Mouse (Mus musculus) liver, postnatal 0 days (tissue): Measurements from ENCODE around the gene Ate1. TPM values are rescaled to one million over a fixed set of nuclear protein-coding genes. Genes with fewer than 3 reads are reported as not detected.

ENCODE experiments used
- ATAC-seq: fragments of 200-750 bp; cut with Nextera tagmentation; 2 replicates; pipeline ENCODE4 v1.8.0; 2017; ENCODE audit warnings: mild to moderate bottlenecking, moderate library complexity
- DNase-seq: peaks from one replicate; pipeline ENCODE4 v3.0.0-alpha.2; 2016
- H3K27ac ChIP-seq: fragments of 300-500 bp; sonication (generic); 2 replicates; pipeline ENCODE4 v1.5.1; 2014; ENCODE audit warnings: antibody characterized with exemption, moderate library complexity, mild to moderate bottlenecking, low read depth
- H3K27me3 ChIP-seq: fragments of 300-500 bp; sonication (generic); 2 replicates; pipeline ENCODE4 v1.6.1; 2014; ENCODE audit warnings: low read length, control low read depth, mixed read lengths; ENCODE audit not compliant: insufficient read depth
- H3K36me3 ChIP-seq: fragments of 300-500 bp; sonication (generic); replicated peaks from 2 replicates; pipeline ENCODE4 v1.6.1; 2014; ENCODE audit warnings: mild to moderate bottlenecking, control low read depth, low read length, moderate library complexity, mixed read lengths; ENCODE audit not compliant: insufficient read depth
- H3K4me1 ChIP-seq: fragments of 300-500 bp; sonication (generic); 2 replicates; pipeline ENCODE4 v1.6.1; 2014; ENCODE audit warnings: antibody characterized with exemption, mild to moderate bottlenecking, control low read depth; ENCODE audit not compliant: insufficient read depth
- H3K4me2 ChIP-seq: fragments of 300-500 bp; sonication (generic); 2 replicates; pipeline ENCODE4 v1.6.1; 2014; ENCODE audit warnings: low read depth, mild to moderate bottlenecking, low read length, moderate library complexity, mixed read lengths
- H3K4me3 ChIP-seq: fragments of 300-500 bp; sonication (generic); 2 replicates; pipeline ENCODE4 v1.5.1; 2014; ENCODE audit warnings: low read depth, low read length
- H3K9ac ChIP-seq: fragments of 300-500 bp; sonication (generic); replicated peaks from 2 replicates; pipeline ENCODE4 v1.6.1; 2014; ENCODE audit warnings: mild to moderate bottlenecking, moderate library complexity
- H3K9me3 ChIP-seq: fragments of 300-500 bp; sonication (generic); 2 replicates; pipeline ENCODE4 v1.6.1; 2016; ENCODE audit warnings: mild to moderate bottlenecking, control low read depth, low read length, mixed read lengths
- CTCF ChIP-seq: sonication (generic); IDR thresholded peaks from 2 replicates; pipeline ENCODE4 v1.5.1; 2016; ENCODE audit warnings: antibody characterized with exemption, low read depth
- EP300 ChIP-seq: IDR thresholded peaks from 2 replicates; pipeline ENCODE4 v1.6.1; 2016; ENCODE audit warnings: antibody characterized with exemption, low read depth, mild to moderate bottlenecking
- whole genome bisulfite sequencing: fragments of 180-500 bp; shearing (Covaris S2); extraction: QIAGEN DNeasy Blood & Tissue Kit; methylation state at CpG from one replicate; pipeline ENCODE4 v1.1.7; 2014; ENCODE audit not compliant: insufficient replicate concordance; 5-methylcytosine and 5-hydroxymethylcytosine counted together
- polyA plus RNA-seq: library from polyadenylated mRNA; unstranded; fragments of >200 nt; fragmentation: Nextera tagmentation; extraction: Ambion mirVana; gene quantifications from 2 replicates; pipeline ENCODE4 v1.2.1, GENCODE M21; 2015

Gene Ate1
- 21.2 and 25.1 TPM in 2 replicates for polyA plus RNA-seq

- Histone ChIP-seq H3K27ac (peak within 1 kb of the TSS; percentile 99), H3K4me1 (peaks cover 21% of the 10 kb centered on the region), H3K9me3 (no peaks in the 10 kb centered on the region), H3K36me3 (peaks cover under 1% of the 10 kb centered on the region; the same call in 1 of the 2 replicates), H3K27me3 (no peaks in the 10 kb centered on the region), H3K4me3 (peak within 1 kb of the TSS; percentile 99), H3K9ac (peak within 1 kb of the TSS; percentile 99), H3K4me2 (peak within 1 kb of the TSS; percentile 99)
- ATAC-seq (no peak), DNase-seq (no peak)
- 17% methylated on average over 20 of the region's 20 CpGs for WGBS
- TF ChIP-seq CTCF (no peak), EP300 (no peak)
These were observed at the start of gene Ate1 for GRCm38 (mm10) chr7:130520049-130520425. Gene Ate1, minus strand, starts transcription at chr7:130520369.

GRCm38 (mm10) chr7:130568783-130569436 is 48.7 kb upstream of the Ate1 start:
- Histone ChIP-seq H3K27me3 (no peaks in the 10 kb centered on the region), H3K36me3 (no peaks in the 10 kb centered on the region), H3K27ac (no peak overlapping the region), H3K9ac (no peak overlapping the region), H3K4me3 (no peak overlapping the region), H3K4me1 (no peaks in the 10 kb centered on the region; the same call in 1 of the 2 replicates), H3K4me2 (no peak overlapping the region), H3K9me3 (no peaks in the 10 kb centered on the region)
- WGBS: 60% methylated on average over 9 of the region's 9 CpGs
- DNase-seq (peak; percentile 39), ATAC-seq (peak; percentile 72)
- TF ChIP-seq EP300 (no peak), CTCF (no peak)

GRCm38 (mm10) chr7:130564596-130564995 is 44.4 kb upstream of the Ate1 start:
- Histone ChIP-seq H3K36me3 (no peaks in the 10 kb centered on the region), H3K27ac (no peak overlapping the region), H3K27me3 (no peaks in the 10 kb centered on the region), H3K9ac (no peak overlapping the region), H3K9me3 (no peaks in the 10 kb centered on the region), H3K4me1 (no peaks in the 10 kb centered on the region; the same call in 1 of the 2 replicates), H3K4me2 (no peak overlapping the region), H3K4me3 (no peak overlapping the region)
- TF ChIP-seq EP300 (no peak), CTCF (no peak)
- DNase-seq (no peak), ATAC-seq (no peak)
- WGBS: 52% methylated on average over 3 of the region's 3 CpGs

GRCm38 (mm10) chr7:130563880-130564279 is 43.7 kb upstream of the Ate1 start:
- no peaks in the 10 kb centered on the region for H3K9me3 ChIP-seq
- 39% methylated on average over 4 of the region's 4 CpGs for WGBS
- no peak for ATAC-seq

GRCm38 (mm10) chr7:130563276-130563675 is 43.1 kb upstream of the Ate1 start:
- no peak overlapping the region for H3K4me3 ChIP-seq
- no peak overlapping the region for H3K4me2 ChIP-seq
- no peak for DNase-seq
- no peaks in the 10 kb centered on the region for H3K4me1 ChIP-seq
- no peak for ATAC-seq
- no peaks in the 10 kb centered on the region for H3K36me3 ChIP-seq
- no peaks in the 10 kb centered on the region for H3K27me3 ChIP-seq
- H3K9ac ChIP-seq: no peak overlapping the region
- TF ChIP-seq CTCF (no peak), EP300 (no peak)
- 87% methylated on average over 4 of the region's 4 CpGs for WGBS
- no peak overlapping the region for H3K27ac ChIP-seq
- no peaks in the 10 kb centered on the region for H3K9me3 ChIP-seq

More at GRCm38 (mm10) chr7:130563880-130564279, 43.7 kb upstream of the Ate1 start:
- no peaks in the 10 kb centered on the region; the same call in 1 of the 2 replicates for H3K4me1 ChIP-seq
- no peaks in the 10 kb centered on the region for H3K36me3 ChIP-seq
- no peak overlapping the region for H3K9ac ChIP-seq
- H3K27me3 ChIP-seq: no peaks in the 10 kb centered on the region
- TF ChIP-seq EP300: no peak
- TF ChIP-seq CTCF: no peak
- H3K27ac ChIP-seq: no peak overlapping the region
- no peak overlapping the region for H3K4me3 ChIP-seq
- no peak overlapping the region for H3K4me2 ChIP-seq
- no peak for DNase-seq

- no peak for TF ChIP-seq CTCF
- TF ChIP-seq EP300: no peak
- H3K9me3 ChIP-seq: no peaks in the 10 kb centered on the region
- DNase-seq (no peak), ATAC-seq (no peak)
- no peaks in the 10 kb centered on the region for H3K36me3 ChIP-seq
- no peak overlapping the region for H3K4me3 ChIP-seq
- H3K27me3 ChIP-seq: no peaks in the 10 kb centered on the region
- H3K27ac ChIP-seq: no peak overlapping the region
- no peak overlapping the region for H3K9ac ChIP-seq
- 20% methylated on average over 1 of the region's 1 CpGs for WGBS
- H3K4me2 ChIP-seq: no peak overlapping the region
- H3K4me1 ChIP-seq: no peaks in the 10 kb centered on the region
These were observed 40.8 kb upstream of the Ate1 start for GRCm38 (mm10) chr7:130560933-130561332.
